Mouse (Mus musculus) forebrain, embryonic 12.5 days (tissue): ENCODE results near the gene Gm9844. TPM values are rescaled to one million over a fixed set of nuclear protein-coding genes. Genes with fewer than 3 reads are reported as not detected.
"Not testable (repeated sequence)": the region's sequence is repeated elsewhere in the genome, so short reads cannot be mapped to it uniquely, and the experiment has no call there.

Experiments
- ATAC-seq: fragments of 200-750 bp; cut with Nextera tagmentation; 2 replicates; pipeline ENCODE4 v1.8.0; 2017; ENCODE audit warnings: moderate TSS enrichment; ENCODE audit not compliant: low FRiP score
- H3K27ac ChIP-seq: fragments of 300-500 bp; sonication (generic); 2 replicates; pipeline ENCODE4 v1.5.1; 2016; ENCODE audit warnings: mild to moderate bottlenecking
- H3K27me3 ChIP-seq: fragments of 300-500 bp; sonication (generic); 2 replicates; pipeline ENCODE4 v1.6.1; 2016; ENCODE audit warnings: mild to moderate bottlenecking
- H3K36me3 ChIP-seq: fragments of 300-500 bp; sonication (generic); replicated peaks from 2 replicates; pipeline ENCODE4 v1.6.1; 2016; ENCODE audit warnings: mild to moderate bottlenecking
- H3K4me1 ChIP-seq: fragments of 300-500 bp; sonication (generic); 2 replicates; pipeline ENCODE4 v1.6.1; 2016
- H3K4me2 ChIP-seq: fragments of 300-500 bp; sonication (generic); 2 replicates; pipeline ENCODE4 v1.6.1; 2016; ENCODE audit warnings: mild to moderate bottlenecking, moderate library complexity
- H3K4me3 ChIP-seq: fragments of 300-500 bp; sonication (generic); replicated peaks from 2 replicates; pipeline ENCODE4 v1.5.1; 2016; ENCODE audit warnings: mild to moderate bottlenecking
- H3K9ac ChIP-seq: fragments of 300-500 bp; sonication (generic); 2 replicates; pipeline ENCODE4 v1.6.1; 2016; ENCODE audit warnings: mild to moderate bottlenecking
- H3K9me3 ChIP-seq: fragments of 300-500 bp; sonication (generic); 2 replicates; pipeline ENCODE4 v1.6.1; 2016
- WGBS: fragments of 180-500 bp; shearing (Covaris S2); methylation state at CpG from one replicate; pipeline ENCODE4 v1.1.7; 2016; 5-methylcytosine and 5-hydroxymethylcytosine counted together
- polyA plus RNA-seq: library from polyadenylated mRNA; unstranded; fragments of >200 nt; fragmentation: Nextera tagmentation; extraction: Ambion mirVana; gene quantifications from 2 replicates; pipeline ENCODE4 v1.2.1, GENCODE M21; 2016

Gm9844 gene
- 24.7 and 28.6 TPM in 2 replicates for polyA plus RNA-seq

DNA sequence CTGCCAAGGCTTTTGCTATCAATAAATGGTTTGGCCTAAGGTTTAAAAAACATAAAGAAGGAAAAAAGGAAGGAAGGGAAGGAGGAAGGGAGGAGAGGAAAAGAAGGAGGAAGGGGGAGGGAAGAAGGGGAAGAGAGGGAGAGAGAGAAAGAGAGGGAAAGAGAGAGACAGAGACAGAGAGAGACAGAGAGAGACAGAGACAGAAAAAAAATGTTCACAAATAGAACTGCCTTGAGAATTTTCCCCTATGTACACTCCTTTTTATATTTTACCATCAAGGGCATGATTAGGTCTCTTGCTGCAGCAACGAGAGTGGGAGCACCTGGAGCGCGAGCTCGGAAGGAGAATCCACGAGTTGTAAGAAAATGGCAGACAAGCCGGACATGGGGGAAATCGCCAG, at the start of gene Gm9844:
TSS of gene Gm9844 (plus strand) at position 301 of the 400 bp plus-strand sequence.
- Histone ChIP-seq H3K4me3 (no peak within 1 kb of the TSS), H3K36me3 (no peaks in the 10 kb centered on the region), H3K27me3 (peaks cover 8% of the 10 kb centered on the region; the same call in 1 of the 2 replicates), H3K27ac (no peak within 1 kb of the TSS), H3K9ac (no peak within 1 kb of the TSS), H3K4me1 (0 out of 2 replicates have a peak, but pooled peaks cover 2% of the 10 kb centered on the region), H3K9me3 (no peaks in the 10 kb centered on the region), H3K4me2 (no peak within 1 kb of the TSS)
- WGBS = 90% methylated on average over 7 of the region's 7 CpGs
- ATAC-seq = no peak

DNA sequence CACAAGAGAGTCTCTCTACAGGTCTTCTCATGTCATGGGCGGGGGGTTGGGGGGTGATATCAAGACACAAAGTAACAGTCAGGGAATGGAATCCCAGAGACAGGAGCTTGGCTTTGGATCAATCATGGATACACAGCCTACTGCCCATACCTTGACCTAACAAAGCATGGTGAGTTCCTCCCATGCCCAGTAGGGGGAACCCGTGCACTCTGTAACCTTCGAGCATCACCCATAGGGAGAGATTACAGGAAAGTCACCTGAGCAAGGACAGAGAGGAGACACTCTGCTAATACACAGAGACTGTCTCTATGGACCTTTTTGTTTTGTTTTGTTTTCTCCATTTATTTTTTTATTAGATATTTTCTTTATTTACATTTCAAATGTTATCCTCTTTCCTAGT, 44.5 kb upstream of the Gm9844 start:
- Histone ChIP-seq H3K36me3 (no peaks in the 10 kb centered on the region), H3K9me3 (no peaks in the 10 kb centered on the region), H3K27me3 (peaks cover 6% of the 10 kb centered on the region; the same call in 1 of the 2 replicates), H3K9ac (no peak overlapping the region), H3K4me1 (no peaks in the 10 kb centered on the region), H3K27ac (no peak overlapping the region), H3K4me3 (no peak overlapping the region), H3K4me2 (no peak overlapping the region)
- 2% methylated on average over 3 of the region's 3 CpGs for WGBS
- 0 out of 2 replicates have a peak, but pooled peaks have one; percentile 68 for ATAC-seq

DNA sequence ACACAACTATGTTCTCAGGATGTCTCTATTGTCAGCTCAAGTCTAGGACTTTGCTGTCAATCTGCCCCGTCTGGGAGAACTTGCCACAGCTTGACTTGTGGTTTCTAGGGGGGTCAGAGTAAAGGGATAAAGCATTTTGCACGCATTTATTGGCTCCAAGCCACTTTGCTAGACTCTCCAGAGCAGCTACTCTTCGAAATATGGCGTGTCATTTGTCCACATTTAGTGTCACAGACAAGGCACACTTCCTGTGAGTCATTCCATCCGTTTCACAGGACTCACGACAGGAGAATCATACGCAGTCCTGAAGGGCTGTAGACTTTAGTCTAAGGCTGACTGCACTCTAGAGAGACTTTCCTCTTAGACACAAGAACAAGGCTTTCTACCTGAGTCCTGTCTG, 37.6 kb upstream of the Gm9844 start:
- Histone ChIP-seq H3K4me1 (no peaks in the 10 kb centered on the region), H3K9me3 (no peaks in the 10 kb centered on the region), H3K27me3 (no peaks in the 10 kb centered on the region), H3K4me3 (no peak overlapping the region), H3K36me3 (no peaks in the 10 kb centered on the region), H3K9ac (no peak overlapping the region), H3K27ac (no peak overlapping the region), H3K4me2 (no peak overlapping the region)
- ATAC-seq = no peak
- WGBS = 83% methylated on average over 7 of the region's 7 CpGs

DNA sequence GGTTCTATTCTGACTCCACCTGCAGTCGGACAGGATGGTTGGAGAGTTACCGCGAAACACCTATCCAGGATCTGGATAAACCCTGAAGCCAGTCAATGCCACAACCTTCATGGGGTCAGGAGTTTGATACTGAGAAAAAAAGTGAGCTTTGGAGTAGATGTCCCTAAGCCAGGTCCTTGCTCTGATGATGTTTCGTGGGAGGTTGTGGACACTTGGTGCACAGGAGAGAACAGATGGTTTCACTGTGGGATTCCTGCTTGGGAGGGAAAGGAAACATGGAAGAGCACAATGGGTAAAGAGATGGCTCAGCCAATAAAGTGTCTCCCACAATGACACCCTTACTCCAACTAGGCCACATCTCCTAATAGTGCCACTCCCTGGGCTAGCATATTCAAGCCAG, 34.8 kb upstream of the Gm9844 start:
- Histone ChIP-seq H3K36me3 (no peaks in the 10 kb centered on the region), H3K4me3 (no peak overlapping the region), H3K4me2 (no peak overlapping the region), H3K27me3 (no peaks in the 10 kb centered on the region), H3K9ac (no peak overlapping the region), H3K27ac (no peak overlapping the region), H3K9me3 (no peaks in the 10 kb centered on the region), H3K4me1 (no peaks in the 10 kb centered on the region)
- ATAC-seq = no peak
- 88% methylated on average over 4 of the region's 4 CpGs for WGBS

DNA sequence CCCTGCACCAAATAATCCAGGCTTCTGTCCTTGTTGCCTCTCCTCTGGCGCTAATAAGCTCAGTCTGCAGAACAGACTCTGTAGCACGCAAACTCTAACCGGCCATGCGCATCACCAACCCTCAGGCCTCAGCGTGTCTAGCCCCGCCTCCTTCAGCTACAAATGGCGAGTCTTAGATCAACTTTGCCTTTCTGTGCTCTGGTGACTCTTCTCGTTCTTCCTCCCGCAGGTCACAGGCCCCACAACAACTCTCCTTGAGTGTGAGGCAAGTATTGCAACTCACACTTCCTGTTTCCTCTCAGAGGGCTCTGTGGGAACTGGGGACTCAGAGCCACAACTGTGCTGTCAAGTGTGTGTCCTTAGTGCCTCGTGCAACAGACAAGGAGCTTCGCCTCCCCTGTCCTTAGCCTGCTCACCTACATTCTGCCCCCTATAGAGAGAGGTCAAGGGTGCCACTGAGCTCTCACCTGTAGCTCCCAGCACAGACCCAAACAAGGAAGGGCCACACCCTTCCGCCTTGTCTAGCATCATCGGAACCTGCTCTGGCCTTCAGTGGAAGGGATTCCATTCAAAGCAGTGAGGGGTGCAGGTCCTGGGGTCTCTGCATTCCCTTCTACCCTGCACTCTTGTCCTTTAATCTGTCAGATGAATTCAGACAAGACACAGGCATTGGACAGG, 23.1 kb upstream of the Gm9844 start:
- not testable (repeated sequence) for H3K27ac ChIP-seq, H3K27me3 ChIP-seq, H3K4me1 ChIP-seq, H3K9ac ChIP-seq, ATAC-seq, H3K4me3 ChIP-seq, H3K36me3 ChIP-seq, H3K9me3 ChIP-seq, H3K4me2 ChIP-seq
- WGBS = 73% methylated on average over 12 of the region's 13 CpGs

DNA sequence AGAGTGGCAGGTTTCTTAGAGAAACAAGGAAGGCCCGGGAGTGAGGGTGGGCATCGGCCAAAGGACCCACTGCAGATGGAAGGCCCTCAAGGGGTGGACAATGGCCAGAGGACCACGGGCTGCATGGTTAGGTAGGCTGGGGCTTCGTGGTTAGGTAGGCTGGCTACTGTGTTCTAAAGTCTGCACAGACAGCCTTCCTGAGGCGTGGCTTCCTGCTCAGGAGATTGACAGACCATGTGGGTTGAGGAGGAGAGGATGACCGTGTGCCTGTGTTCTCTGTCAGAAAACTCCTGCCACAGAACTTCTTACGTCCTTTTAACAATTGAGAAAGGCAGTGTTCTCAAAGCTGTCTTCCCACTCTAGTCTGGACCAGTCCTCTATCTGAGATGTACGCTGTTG, 22.6 kb upstream of the Gm9844 start:
- H3K4me1 ChIP-seq = no peaks in the 10 kb centered on the region
- H3K27ac ChIP-seq = no peak overlapping the region
- no peak overlapping the region for H3K4me2 ChIP-seq
- H3K9me3 ChIP-seq = no peaks in the 10 kb centered on the region
- no peaks in the 10 kb centered on the region for H3K27me3 ChIP-seq
- no peak for ATAC-seq
- no peak overlapping the region for H3K9ac ChIP-seq
- WGBS = 88% methylated on average over 8 of the region's 8 CpGs
- H3K36me3 ChIP-seq = no peaks in the 10 kb centered on the region
- H3K4me3 ChIP-seq = no peak overlapping the region

DNA sequence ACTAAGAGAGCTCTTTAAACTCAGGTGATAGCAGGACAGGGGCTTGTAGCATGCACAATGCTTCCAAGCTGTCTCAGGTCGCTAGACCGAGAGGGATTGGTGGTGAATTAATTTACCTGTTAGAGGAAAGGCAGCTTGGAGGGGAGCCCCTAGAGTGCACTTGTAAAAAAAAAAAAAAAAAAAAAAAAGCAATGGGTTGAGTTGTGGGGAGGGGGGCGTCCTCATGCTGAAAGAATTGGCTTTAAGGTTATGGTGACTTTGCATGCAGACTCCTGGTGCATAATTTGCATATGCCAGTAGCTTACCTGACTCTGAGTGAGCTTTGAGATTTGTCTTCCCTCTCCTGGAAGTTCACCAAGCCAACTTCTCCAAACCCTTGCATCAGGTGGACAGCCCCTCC, 21.7 kb upstream of the Gm9844 start:
- Histone ChIP-seq H3K4me2 (no peak overlapping the region), H3K27ac (no peak overlapping the region), H3K4me1 (no peaks in the 10 kb centered on the region), H3K9ac (no peak overlapping the region), H3K4me3 (no peak overlapping the region), H3K27me3 (no peaks in the 10 kb centered on the region), H3K9me3 (no peaks in the 10 kb centered on the region), H3K36me3 (no peaks in the 10 kb centered on the region)
- 51% methylated on average over 3 of the region's 3 CpGs for WGBS
- ATAC-seq = no peak

DNA sequence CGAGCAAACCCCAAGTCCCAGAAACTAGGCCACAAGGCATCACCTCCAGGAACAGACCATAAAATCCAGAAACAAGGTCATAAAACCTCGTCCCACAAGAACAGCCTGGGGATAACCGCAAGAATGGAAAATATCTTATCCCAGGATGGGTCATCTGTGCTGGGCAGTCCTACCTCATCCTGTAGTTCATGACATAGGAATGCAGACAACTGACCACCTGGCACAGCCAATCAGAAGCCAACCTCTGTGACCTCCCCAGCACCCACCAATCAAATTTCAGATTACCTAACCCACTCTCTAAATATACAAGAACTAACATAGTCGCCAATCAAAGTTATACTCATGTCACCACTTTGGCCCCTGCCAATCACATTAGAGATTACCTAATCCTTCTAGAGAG, 21.0 kb upstream of the Gm9844 start:
- no peak for ATAC-seq
- H3K9ac ChIP-seq = no peak overlapping the region
- H3K36me3 ChIP-seq = no peaks in the 10 kb centered on the region
- H3K4me2 ChIP-seq = no peak overlapping the region
- no peaks in the 10 kb centered on the region for H3K9me3 ChIP-seq
- no peaks in the 10 kb centered on the region for H3K4me1 ChIP-seq
- no peak overlapping the region for H3K27ac ChIP-seq
- H3K27me3 ChIP-seq = no peaks in the 10 kb centered on the region
- no peak overlapping the region for H3K4me3 ChIP-seq
- WGBS = 73% methylated on average over 4 of the region's 4 CpGs

DNA sequence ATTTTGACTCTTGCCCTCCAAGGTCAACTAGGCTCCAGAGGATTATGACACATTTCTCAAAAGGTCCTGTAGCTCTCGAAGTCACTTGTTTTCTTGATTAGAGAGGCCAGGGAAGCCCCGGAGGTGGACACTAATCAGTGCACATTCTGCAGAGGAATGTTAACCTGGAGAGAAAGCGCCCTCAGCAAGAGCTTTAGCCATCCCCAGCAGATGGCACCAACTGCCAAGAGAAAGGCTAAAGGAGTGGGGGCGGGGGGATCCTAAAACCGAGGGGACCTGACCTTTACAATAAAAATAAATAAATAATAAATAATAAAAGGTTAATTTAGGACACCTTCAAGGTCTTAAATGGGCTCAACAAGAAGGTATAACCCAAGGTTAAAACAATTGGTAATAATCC, 17.9 kb upstream of the Gm9844 start:
- H3K9me3 ChIP-seq = no peaks in the 10 kb centered on the region
- H3K4me2 ChIP-seq = no peak overlapping the region
- ATAC-seq = no peak
- H3K27me3 ChIP-seq = no peaks in the 10 kb centered on the region
- no peaks in the 10 kb centered on the region for H3K36me3 ChIP-seq
- no peaks in the 10 kb centered on the region for H3K4me1 ChIP-seq
- no peak overlapping the region for H3K27ac ChIP-seq
- H3K9ac ChIP-seq = no peak overlapping the region
- WGBS = 46% methylated on average over 5 of the region's 5 CpGs
- no peak overlapping the region for H3K4me3 ChIP-seq

DNA sequence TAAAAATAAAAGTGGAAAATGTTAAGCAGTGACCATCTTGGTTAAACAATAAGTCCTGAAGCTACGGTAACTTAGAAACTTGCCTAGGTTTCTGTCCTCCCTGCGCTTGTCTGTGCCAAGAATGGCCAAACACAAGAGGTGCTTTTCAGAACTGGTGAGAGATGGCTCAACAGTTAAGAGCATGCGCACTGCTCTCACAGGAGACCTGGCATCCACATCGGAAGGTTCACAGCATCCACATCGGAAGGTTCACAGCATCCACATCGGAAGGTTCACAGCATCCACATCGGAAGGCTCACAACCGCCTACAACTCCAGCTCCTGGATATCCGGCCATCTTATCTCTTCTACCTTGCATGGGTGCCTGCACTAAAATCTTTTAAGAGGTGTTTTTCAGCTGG, 16.8 kb upstream of the Gm9844 start:
- Histone ChIP-seq H3K36me3 (no peaks in the 10 kb centered on the region), H3K9me3 (no peaks in the 10 kb centered on the region), H3K27ac (no peak overlapping the region), H3K9ac (no peak overlapping the region), H3K4me1 (no peaks in the 10 kb centered on the region), H3K27me3 (no peaks in the 10 kb centered on the region), H3K4me2 (no peak overlapping the region), H3K4me3 (no peak overlapping the region)
- 88% methylated on average over 9 of the region's 9 CpGs for WGBS
- ATAC-seq = no peak

DNA sequence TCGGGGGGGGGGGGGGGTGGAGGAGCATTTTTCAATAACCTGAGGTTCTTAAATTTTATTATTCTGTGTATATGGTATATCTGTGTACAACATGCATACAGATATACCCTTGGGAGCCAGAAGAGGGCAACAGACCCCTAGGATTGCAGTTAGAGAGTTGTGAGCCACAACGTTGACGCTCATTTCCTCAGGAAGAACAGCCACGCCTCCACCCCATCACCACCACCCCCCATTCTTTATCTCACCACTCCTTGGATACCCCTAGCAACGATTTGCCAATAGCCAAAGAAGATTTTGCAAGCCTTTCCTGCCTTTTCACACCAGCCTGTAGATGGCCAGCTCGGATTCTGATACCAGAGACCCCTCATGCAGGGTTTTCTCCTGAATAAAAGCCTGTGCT, 16.3 kb upstream of the Gm9844 start:
- 2% methylated on average over 6 of the region's 6 CpGs for WGBS
- no peaks in the 10 kb centered on the region for H3K36me3 ChIP-seq
- 0 out of 2 replicates have a peak, but pooled peaks cover under 1% of the 10 kb centered on the region for H3K4me1 ChIP-seq
- no peak overlapping the region for H3K4me2 ChIP-seq
- no peaks in the 10 kb centered on the region for H3K27me3 ChIP-seq
- no peak; the same call in 1 of the 2 replicates for ATAC-seq
- no peak overlapping the region for H3K9ac ChIP-seq
- H3K9me3 ChIP-seq = no peaks in the 10 kb centered on the region
- H3K4me3 ChIP-seq = no peak overlapping the region
- H3K27ac ChIP-seq = no peak overlapping the region

DNA sequence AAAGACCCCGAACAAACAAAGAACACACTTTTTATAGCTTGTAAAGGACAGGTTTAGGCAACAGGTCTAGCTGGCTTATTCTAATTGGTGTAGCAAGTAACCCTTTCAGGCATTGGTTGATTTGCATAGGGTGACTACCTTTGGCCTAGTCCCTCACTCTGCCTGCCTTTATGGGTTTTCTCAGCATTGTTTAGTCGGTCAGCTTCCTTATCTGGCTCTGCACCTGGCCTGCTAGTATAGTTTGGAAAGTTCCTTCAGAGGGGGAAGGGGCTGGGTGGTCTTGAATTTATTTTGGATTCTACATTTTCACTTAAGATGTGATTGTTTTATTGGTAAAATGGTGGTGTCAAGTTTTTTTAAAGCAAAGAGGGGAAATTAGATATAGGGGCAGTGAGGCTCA, 15.4 kb upstream of the Gm9844 start:
- not testable (repeated sequence) for H3K9me3 ChIP-seq, H3K4me3 ChIP-seq
- 35% methylated on average over 2 of the region's 2 CpGs for WGBS

DNA sequence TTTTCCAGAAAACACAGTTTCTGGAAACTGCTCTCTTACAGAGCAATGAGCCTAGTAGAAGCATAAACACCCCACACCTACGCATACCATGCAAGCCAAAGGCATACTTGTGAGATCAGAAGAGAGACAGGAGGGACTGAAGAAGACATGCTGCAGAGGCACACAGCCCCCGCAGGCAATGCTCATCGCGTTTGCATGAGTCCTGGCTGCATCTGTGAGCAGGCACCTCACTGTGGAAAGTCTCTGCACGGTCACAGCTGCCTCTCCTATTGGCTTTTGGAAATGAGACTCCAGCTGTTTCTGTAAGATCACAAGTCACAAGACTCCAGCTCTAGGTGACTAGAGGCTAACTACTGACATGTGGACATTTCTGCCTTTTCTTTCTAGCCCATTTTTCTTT, 11.9 kb upstream of the Gm9844 start:
- Histone ChIP-seq H3K4me3 (no peak overlapping the region), H3K4me1 (peaks cover 8% of the 10 kb centered on the region), H3K9ac (no peak overlapping the region), H3K27ac (0 out of 2 replicates have a peak overlapping the region, but pooled peaks have one; percentile 43), H3K36me3 (no peaks in the 10 kb centered on the region), H3K9me3 (no peaks in the 10 kb centered on the region), H3K27me3 (no peaks in the 10 kb centered on the region), H3K4me2 (no peak overlapping the region)
- no peak for ATAC-seq
- 30% methylated on average over 5 of the region's 5 CpGs for WGBS

More for the DNA sequence above, 15.4 kb upstream of the Gm9844 start:
- H3K36me3 ChIP-seq, H3K4me2 ChIP-seq, H3K27me3 ChIP-seq, H3K4me1 ChIP-seq, ATAC-seq, H3K9ac ChIP-seq, H3K27ac ChIP-seq: not testable (repeated sequence)
